Mouse (Mus musculus): Measurements from ENCODE around the gene Itm2c. TPM values are rescaled to one million over a fixed set of nuclear protein-coding genes. Genes with fewer than 3 reads are reported as not detected.

The Itm2c gene
- polyA plus RNA-seq, 1 experiment from 2014 or later = 256 TPM

GRCm38 (mm10) chr1:85928688-85929065 lies 34.6 kb downstream of the Itm2c start:
- no peaks in the 10 kb centered on the region for H3K9me3 ChIP-seq (replicated peaks; ENCODE audit: low read length)
- TF ChIP-seq CTCF (IDR thresholded peaks at IDR 0.05; ENCODE audit: low read depth) = no peak
- DNase-seq (ENCODE audit: low spot score) (peak; percentile 52), ATAC-seq (replicated peaks; ENCODE audit: low FRiP score, low read depth) (peak; percentile 57)
- H3K4me1 ChIP-seq (replicated peaks; ENCODE audit: insufficient read depth, low read length) = 0 out of 2 replicates have a peak, but pooled peaks cover 15% of the 10 kb centered on the region
- no peak overlapping the region for H3K9ac ChIP-seq (ENCODE audit: low read depth, low read length)
- no peak overlapping the region for H3K4me3 ChIP-seq (replicated peaks; ENCODE audit: low read depth, low read length)
- H3K36me3 ChIP-seq (ENCODE audit: insufficient read depth, low read length) = no peaks in the 10 kb centered on the region
- H3K4me2 ChIP-seq (ENCODE audit: low read length) = no peak overlapping the region
- H3K27me3 ChIP-seq (ENCODE audit: insufficient read depth, low read length) = no peaks in the 10 kb centered on the region
- 21% methylated on average over 4 of the region's 4 CpGs for WGBS
- H3K27ac ChIP-seq = peak overlapping the region; percentile 48; the same call in 1 of the 2 replicates

- DNase-seq (ENCODE audit: low spot score) (no peak), ATAC-seq (replicated peaks; ENCODE audit: low FRiP score, low read depth) (no peak)
- Histone ChIP-seq H3K4me3 (replicated peaks; ENCODE audit: low read depth, low read length) (no peak overlapping the region), H3K9me3 (replicated peaks; ENCODE audit: low read length) (no peaks in the 10 kb centered on the region), H3K36me3 (ENCODE audit: insufficient read depth, low read length) (no peaks in the 10 kb centered on the region), H3K27ac (no peak overlapping the region), H3K4me2 (ENCODE audit: low read length) (no peak overlapping the region), H3K27me3 (ENCODE audit: insufficient read depth, low read length) (no peaks in the 10 kb centered on the region), H3K4me1 (replicated peaks; ENCODE audit: insufficient read depth, low read length) (0 out of 2 replicates have a peak, but pooled peaks cover 18% of the 10 kb centered on the region), H3K9ac (ENCODE audit: low read depth, low read length) (no peak overlapping the region)
- WGBS = 78% methylated on average over 6 of the region's 6 CpGs
- no peak for TF ChIP-seq CTCF (IDR thresholded peaks at IDR 0.05; ENCODE audit: low read depth)
Observed at GRCm38 (mm10) chr1:85929406-85929805, 35.3 kb downstream of the Itm2c start.

GRCm38 (mm10) chr1:85931170-85931569 lies 37.1 kb downstream of the Itm2c start:
- WGBS = 85% methylated on average over 5 of the region's 5 CpGs

GRCm38 (mm10) chr1:85933226-85933625 lies 39.1 kb downstream of the Itm2c start:
- WGBS = 4% methylated on average over 7 of the region's 7 CpGs
- ATAC-seq (replicated peaks; ENCODE audit: low FRiP score, low read depth) (peak; percentile 60), DNase-seq (ENCODE audit: low spot score) (no peak)
- H3K4me2 ChIP-seq (ENCODE audit: low read length) = peak overlapping the region; percentile 46
- H3K4me1 ChIP-seq (replicated peaks; ENCODE audit: insufficient read depth, low read length) = 0 out of 2 replicates have a peak, but pooled peaks cover 15% of the 10 kb centered on the region
- no peak for TF ChIP-seq CTCF (IDR thresholded peaks at IDR 0.05; ENCODE audit: low read depth)
- H3K27ac ChIP-seq = peak overlapping the region; percentile 76
- H3K4me3 ChIP-seq (replicated peaks; ENCODE audit: low read depth, low read length) = no peak overlapping the region
- H3K9me3 ChIP-seq (replicated peaks; ENCODE audit: low read length) = no peaks in the 10 kb centered on the region
- H3K36me3 ChIP-seq (ENCODE audit: insufficient read depth, low read length) = no peaks in the 10 kb centered on the region
- H3K9ac ChIP-seq (ENCODE audit: low read depth, low read length) = no peak overlapping the region
- no peaks in the 10 kb centered on the region for H3K27me3 ChIP-seq (ENCODE audit: insufficient read depth, low read length)

More at GRCm38 (mm10) chr1:85931170-85931569, 37.1 kb downstream of the Itm2c start:
- no peak overlapping the region for H3K27ac ChIP-seq
- no peak overlapping the region for H3K9ac ChIP-seq (ENCODE audit: low read depth, low read length)
- H3K9me3 ChIP-seq (replicated peaks; ENCODE audit: low read length) = no peaks in the 10 kb centered on the region
- H3K4me2 ChIP-seq (ENCODE audit: low read length) = no peak overlapping the region
- no peak overlapping the region for H3K4me3 ChIP-seq (replicated peaks; ENCODE audit: low read depth, low read length)
- ATAC-seq (replicated peaks; ENCODE audit: low FRiP score, low read depth) (no peak), DNase-seq (ENCODE audit: low spot score) (no peak)
- H3K27me3 ChIP-seq (ENCODE audit: insufficient read depth, low read length) = no peaks in the 10 kb centered on the region
- H3K36me3 ChIP-seq (ENCODE audit: insufficient read depth, low read length) = no peaks in the 10 kb centered on the region
- no peak for TF ChIP-seq CTCF (IDR thresholded peaks at IDR 0.05; ENCODE audit: low read depth)
- H3K4me1 ChIP-seq (replicated peaks; ENCODE audit: insufficient read depth, low read length) = 0 out of 2 replicates have a peak, but pooled peaks cover 18% of the 10 kb centered on the region

GRCm38 (mm10) chr1:85933631-85934465 lies 39.8 kb downstream of the Itm2c start:
- H3K4me1 ChIP-seq (replicated peaks; ENCODE audit: insufficient read depth, low read length) = 0 out of 2 replicates have a peak, but pooled peaks cover 12% of the 10 kb centered on the region
- H3K36me3 ChIP-seq (ENCODE audit: insufficient read depth, low read length) = no peaks in the 10 kb centered on the region
- peak; percentile 87 for DNase-seq (ENCODE audit: low spot score)
- no peak overlapping the region; the same call in 1 of the 2 replicates for H3K9ac ChIP-seq (ENCODE audit: low read depth, low read length)
- H3K27me3 ChIP-seq (ENCODE audit: insufficient read depth, low read length) = no peaks in the 10 kb centered on the region
- peak; percentile 75 for ATAC-seq (replicated peaks; ENCODE audit: low FRiP score, low read depth)
- H3K4me3 ChIP-seq (replicated peaks; ENCODE audit: low read depth, low read length) = no peak overlapping the region
- H3K4me2 ChIP-seq (ENCODE audit: low read length) = peak overlapping the region; percentile 46
- H3K27ac ChIP-seq = peak overlapping the region; percentile 76
- no peaks in the 10 kb centered on the region for H3K9me3 ChIP-seq (replicated peaks; ENCODE audit: low read length)
- WGBS = 6% methylated on average over 11 of the region's 11 CpGs
- TF ChIP-seq CTCF (IDR thresholded peaks at IDR 0.05; ENCODE audit: low read depth) = no peak

- Histone ChIP-seq H3K4me3 (replicated peaks; ENCODE audit: low read depth, low read length) (no peak overlapping the region), H3K36me3 (ENCODE audit: insufficient read depth, low read length) (no peaks in the 10 kb centered on the region), H3K9ac (ENCODE audit: low read depth, low read length) (no peak overlapping the region), H3K4me2 (ENCODE audit: low read length) (no peak overlapping the region), H3K27me3 (ENCODE audit: insufficient read depth, low read length) (no peaks in the 10 kb centered on the region), H3K4me1 (replicated peaks; ENCODE audit: insufficient read depth, low read length) (0 out of 2 replicates have a peak, but pooled peaks cover 12% of the 10 kb centered on the region), H3K9me3 (replicated peaks; ENCODE audit: low read length) (no peaks in the 10 kb centered on the region), H3K27ac (no peak overlapping the region)
- 23% methylated on average over 7 of the region's 7 CpGs for WGBS
- no peak for DNase-seq (ENCODE audit: low spot score)
- ATAC-seq (replicated peaks; ENCODE audit: low FRiP score, low read depth) = no peak
- TF ChIP-seq CTCF (IDR thresholded peaks at IDR 0.05; ENCODE audit: low read depth) = no peak
Observed at GRCm38 (mm10) chr1:85934560-85934959, 40.5 kb downstream of the Itm2c start.

Data from kidney, postnatal 0 days (tissue).